Mouse (Mus musculus): ENCODE results near the gene Rab22a. TPM values are rescaled to one million over a fixed set of nuclear protein-coding genes. Genes with fewer than 3 reads are reported as not detected.
A peak's percentile ranks its signal among the peaks of the same experiment; 100 is the strongest.

Gene Rab22a
- polyA plus RNA-seq, 1 experiment from 2014 or later: 25.2 TPM

DNA sequence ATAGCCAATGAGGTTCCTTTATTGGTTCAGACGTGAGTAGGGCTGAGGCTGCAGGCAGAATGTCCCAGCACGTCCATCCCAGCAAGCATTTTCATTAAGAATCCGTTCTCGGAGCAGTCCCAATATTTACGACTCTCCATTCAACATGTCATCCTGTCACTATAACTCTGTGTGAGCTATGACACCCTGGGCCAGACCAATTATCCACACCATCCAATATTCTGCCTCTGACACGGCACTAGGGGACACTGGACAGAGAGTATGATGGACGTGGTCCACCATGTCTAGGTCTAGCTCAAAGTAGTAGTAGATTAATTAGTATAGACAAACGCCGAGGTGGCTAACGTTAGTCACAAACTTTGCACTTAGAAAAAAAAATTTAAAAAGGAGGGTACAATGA, 9.8 kb upstream of the Rab22a start:
- no peak overlapping the region for H3K4me3 ChIP-seq
- WGBS: 88% methylated on average over 10 of the region's 10 CpGs
- H3K9me3 ChIP-seq: peaks cover 4% of the 10 kb centered on the region; the same call in 1 of the 2 replicates
- no peak overlapping the region for H3K27ac ChIP-seq
- peaks cover 23% of the 10 kb centered on the region for H3K36me3 ChIP-seq (replicated peaks)
- no peak for DNase-seq (ENCODE audit: extremely low spot score, low spot score)
- H3K27me3 ChIP-seq (ENCODE audit: poor library complexity, severe bottlenecking): peaks cover 5% of the 10 kb centered on the region; the same call in 1 of the 2 replicates
- no peaks in the 10 kb centered on the region for H3K4me1 ChIP-seq

DNA sequence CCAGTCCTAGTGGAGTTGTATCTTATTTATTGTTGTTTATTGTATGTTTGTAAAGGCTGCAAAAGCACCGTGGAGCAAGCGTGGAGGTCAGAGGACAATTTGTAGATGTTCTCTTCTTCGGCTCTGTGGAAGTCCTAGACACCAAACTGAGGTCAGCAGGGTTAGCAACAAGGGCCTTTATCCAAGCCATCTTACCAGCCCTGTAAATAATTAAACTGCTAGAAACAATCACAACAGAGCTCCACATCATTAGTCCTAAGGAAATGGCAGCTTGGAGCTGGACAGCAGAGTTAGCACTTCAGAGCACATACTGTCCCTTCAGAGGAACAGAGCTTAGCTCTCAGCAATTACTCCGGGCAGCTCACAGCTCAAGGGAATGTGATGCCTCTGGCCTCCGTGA, 6.0 kb upstream of the Rab22a start:
- no peaks in the 10 kb centered on the region for H3K27me3 ChIP-seq (ENCODE audit: poor library complexity, severe bottlenecking)

DNA sequence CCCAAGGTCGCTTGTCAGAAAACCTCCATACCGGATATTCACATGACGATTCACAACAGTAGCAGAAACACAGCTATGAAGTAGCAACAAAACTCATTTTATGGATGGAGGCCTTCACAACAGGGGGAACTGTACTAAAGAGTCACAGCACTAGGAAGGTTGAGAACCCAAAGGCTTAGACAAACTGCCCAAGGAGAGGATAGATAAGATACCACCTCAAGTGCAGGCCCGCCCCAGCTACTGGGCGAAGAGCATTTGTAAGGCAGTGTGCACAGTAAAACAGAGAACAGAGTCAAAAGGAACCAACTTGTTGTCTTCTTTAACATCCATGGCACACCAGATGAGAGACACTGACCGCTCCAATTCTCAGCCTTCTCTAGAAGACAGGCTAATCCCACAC, 1.8 kb upstream of the Rab22a start:
- DNase-seq (ENCODE audit: extremely low spot score, low spot score): no peak
- Histone ChIP-seq H3K27me3 (ENCODE audit: poor library complexity, severe bottlenecking) (no peaks in the 10 kb centered on the region), H3K27ac (no peak overlapping the region), H3K9me3 (no peaks in the 10 kb centered on the region), H3K36me3 (replicated peaks) (peaks cover 20% of the 10 kb centered on the region), H3K4me1 (peaks cover 38% of the 10 kb centered on the region), H3K4me3 (no peak overlapping the region)
- 93% methylated on average over 6 of the region's 6 CpGs for WGBS

More for the DNA sequence above, 6.0 kb upstream of the Rab22a start:
- H3K36me3 ChIP-seq (replicated peaks): peaks cover 14% of the 10 kb centered on the region
- 94% methylated on average over 5 of the region's 5 CpGs for WGBS
- DNase-seq (ENCODE audit: extremely low spot score, low spot score): no peak
- peaks cover 4% of the 10 kb centered on the region; the same call in 1 of the 2 replicates for H3K9me3 ChIP-seq
- no peak overlapping the region for H3K27ac ChIP-seq
- no peak overlapping the region for H3K4me3 ChIP-seq
- peaks cover 21% of the 10 kb centered on the region for H3K4me1 ChIP-seq

DNA sequence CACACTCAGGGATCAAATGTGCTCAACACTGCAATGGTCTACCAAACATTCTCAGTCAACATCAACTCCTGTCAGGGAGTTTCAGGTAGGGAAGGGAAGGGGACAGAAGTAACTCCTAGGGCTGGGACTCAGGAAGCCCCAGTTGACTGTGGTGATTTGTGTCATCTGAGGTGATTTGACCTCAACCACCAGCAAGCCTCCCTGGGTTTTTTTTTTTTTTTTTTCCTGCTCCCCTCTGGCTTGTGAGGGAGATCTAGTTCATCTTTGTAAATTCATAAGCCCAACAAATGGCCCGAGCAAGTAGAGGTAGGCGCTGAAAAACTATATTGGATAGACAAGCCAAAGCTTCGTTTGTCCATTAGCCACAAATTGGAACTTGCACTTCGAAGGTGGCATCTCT, 1.0 kb upstream of the Rab22a start:
- H3K27ac ChIP-seq: peak overlapping the region; percentile 96; the same call in 1 of the 2 replicates
- 86% methylated on average over 4 of the region's 4 CpGs for WGBS
- H3K9me3 ChIP-seq: no peaks in the 10 kb centered on the region
- peaks cover 28% of the 10 kb centered on the region for H3K36me3 ChIP-seq (replicated peaks)
- DNase-seq (ENCODE audit: extremely low spot score, low spot score): no peak
- H3K4me3 ChIP-seq: peak overlapping the region; percentile 97
- peaks cover 38% of the 10 kb centered on the region for H3K4me1 ChIP-seq
- H3K27me3 ChIP-seq (ENCODE audit: poor library complexity, severe bottlenecking): no peaks in the 10 kb centered on the region

DNA sequence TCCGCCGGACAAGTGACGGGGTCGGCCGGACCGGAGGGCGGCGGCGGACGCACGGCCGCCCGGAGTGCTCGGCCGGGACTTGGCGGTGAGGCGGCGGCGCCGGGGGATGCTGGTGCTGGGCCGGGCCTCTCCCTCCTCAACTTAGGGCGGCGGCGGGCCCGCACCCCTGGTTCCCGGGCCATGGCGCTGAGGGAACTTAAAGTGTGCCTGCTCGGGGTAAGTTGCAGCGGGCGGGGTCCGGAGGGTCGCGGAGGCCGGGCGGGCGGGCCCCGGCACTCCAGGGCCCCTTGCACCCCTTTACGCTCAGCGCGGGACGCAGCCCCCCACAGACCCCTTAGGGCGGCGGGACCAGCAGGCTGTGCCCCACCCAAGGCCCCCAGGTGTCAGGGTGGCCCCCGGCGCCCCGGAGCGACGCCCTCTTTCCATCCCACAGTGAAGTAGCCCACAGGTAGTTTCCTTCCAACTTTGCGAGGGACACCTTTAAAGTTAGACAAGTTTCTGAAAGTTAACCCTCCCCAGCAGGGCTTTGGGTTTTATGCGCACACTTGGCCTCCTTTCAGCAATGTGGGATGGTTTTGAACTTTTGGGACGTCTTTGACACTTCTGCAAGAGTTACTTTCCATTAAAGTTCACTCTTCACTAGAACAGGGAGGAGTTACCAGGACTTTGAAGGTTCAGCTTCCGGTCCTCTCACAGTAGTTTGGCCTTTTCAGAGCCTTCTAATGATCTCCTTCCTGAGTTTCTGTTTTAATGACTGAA, 545 bp downstream of the Rab22a start:
- WGBS: 2% methylated on average over 49 of the region's 52 CpGs

DNA sequence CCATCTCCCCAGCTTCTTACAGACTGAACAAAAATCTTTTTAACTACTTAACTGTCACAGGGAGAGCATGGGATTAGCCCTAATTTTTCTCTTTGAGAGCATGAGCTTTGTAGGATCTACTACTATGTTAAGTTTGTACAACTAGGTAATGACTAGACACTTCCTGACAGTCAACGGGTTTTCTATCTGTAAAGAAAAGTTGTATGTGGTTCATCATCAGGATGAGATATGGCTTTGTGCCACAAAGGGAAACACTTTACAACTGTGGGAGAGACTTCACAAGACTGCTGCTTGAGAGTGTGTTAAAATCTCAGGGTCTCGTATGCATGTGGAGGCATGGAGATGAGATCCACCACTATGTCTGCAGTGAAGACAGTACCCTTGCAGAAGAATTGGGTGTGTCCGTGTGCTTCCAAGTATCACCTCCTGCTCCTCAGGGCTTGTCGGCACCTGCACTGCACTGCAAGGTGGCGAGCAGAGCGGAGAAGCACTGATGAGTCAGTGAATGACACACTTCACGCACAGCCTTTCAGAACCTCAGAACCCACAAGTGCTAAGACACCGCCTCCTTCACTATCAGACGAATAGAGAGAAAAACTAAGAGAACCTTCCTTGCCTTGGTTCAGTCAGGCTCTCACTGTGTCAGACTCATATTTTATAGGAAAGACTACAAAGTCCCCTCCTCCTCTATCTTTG, 2.8 kb downstream of the Rab22a start:
- no peak for DNase-seq (ENCODE audit: extremely low spot score, low spot score)
- Histone ChIP-seq H3K27ac (no peak overlapping the region), H3K27me3 (ENCODE audit: poor library complexity, severe bottlenecking) (no peaks in the 10 kb centered on the region), H3K4me1 (peaks cover 29% of the 10 kb centered on the region), H3K36me3 (replicated peaks) (peaks cover 67% of the 10 kb centered on the region), H3K4me3 (no peak overlapping the region), H3K9me3 (no peaks in the 10 kb centered on the region)
- 94% methylated on average over 9 of the region's 9 CpGs for WGBS

More for the DNA sequence above, 545 bp downstream of the Rab22a start:
- DNase-seq (ENCODE audit: extremely low spot score, low spot score): no peak
- no peaks in the 10 kb centered on the region for H3K9me3 ChIP-seq
- H3K27ac ChIP-seq: peak overlapping the region; percentile 96
- H3K36me3 ChIP-seq (replicated peaks): peaks cover 44% of the 10 kb centered on the region
- H3K4me1 ChIP-seq: peaks cover 38% of the 10 kb centered on the region
- peak overlapping the region; percentile 97 for H3K4me3 ChIP-seq
- no peaks in the 10 kb centered on the region for H3K27me3 ChIP-seq (ENCODE audit: poor library complexity, severe bottlenecking)

DNA sequence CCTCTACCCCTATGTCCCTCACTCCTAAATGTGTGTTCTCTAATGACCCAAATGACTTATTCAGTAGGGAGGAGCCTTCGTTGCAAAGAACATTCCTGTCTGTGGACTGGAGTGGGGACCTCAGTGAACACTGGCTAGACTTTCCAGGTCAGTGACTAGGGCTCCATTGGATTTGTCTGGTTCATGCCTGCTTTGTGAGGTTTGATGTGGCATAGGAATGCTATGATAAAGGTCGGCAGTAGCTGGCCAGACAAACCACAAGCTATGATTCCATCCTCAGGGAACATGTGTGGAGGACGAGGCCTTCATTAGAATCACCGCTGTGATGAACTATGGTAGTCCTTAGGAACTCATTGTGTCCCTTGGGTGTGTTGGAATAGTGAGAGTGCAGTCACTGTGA, 5.2 kb downstream of the Rab22a start:
- DNase-seq (ENCODE audit: extremely low spot score, low spot score): no peak
- peaks cover 75% of the 10 kb centered on the region for H3K36me3 ChIP-seq (replicated peaks)
- WGBS: 90% methylated on average over 4 of the region's 4 CpGs
- no peaks in the 10 kb centered on the region for H3K27me3 ChIP-seq (ENCODE audit: poor library complexity, severe bottlenecking)
- peaks cover 12% of the 10 kb centered on the region for H3K4me1 ChIP-seq
- no peak overlapping the region for H3K4me3 ChIP-seq
- no peaks in the 10 kb centered on the region for H3K9me3 ChIP-seq
- no peak overlapping the region for H3K27ac ChIP-seq

DNA sequence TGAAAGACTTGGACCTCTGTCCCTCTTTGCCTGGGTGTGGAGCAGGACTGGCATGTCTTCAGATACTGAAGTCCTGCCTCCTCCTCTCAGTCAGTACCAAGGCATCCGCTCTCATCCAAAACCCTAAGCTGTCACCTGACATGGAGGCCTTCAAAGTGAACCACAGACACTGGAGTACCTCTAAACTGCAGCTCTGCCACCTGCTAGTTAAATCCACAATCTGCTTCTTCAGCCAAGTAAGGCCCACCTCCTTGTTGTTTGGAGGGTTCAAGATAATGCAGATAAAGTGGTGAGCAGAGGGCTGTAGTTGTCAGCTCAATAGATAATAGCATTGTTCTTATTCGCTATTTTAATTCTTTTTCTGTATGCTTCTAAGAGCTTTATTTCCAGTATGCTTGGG, 5.7 kb downstream of the Rab22a start:
- DNase-seq (ENCODE audit: extremely low spot score, low spot score): no peak
- Histone ChIP-seq H3K4me3 (no peak overlapping the region), H3K4me1 (peaks cover 10% of the 10 kb centered on the region), H3K27me3 (ENCODE audit: poor library complexity, severe bottlenecking) (no peaks in the 10 kb centered on the region), H3K27ac (no peak overlapping the region), H3K9me3 (no peaks in the 10 kb centered on the region), H3K36me3 (replicated peaks) (peaks cover 76% of the 10 kb centered on the region)
- WGBS: 93% methylated on average over 2 of the region's 2 CpGs

DNA sequence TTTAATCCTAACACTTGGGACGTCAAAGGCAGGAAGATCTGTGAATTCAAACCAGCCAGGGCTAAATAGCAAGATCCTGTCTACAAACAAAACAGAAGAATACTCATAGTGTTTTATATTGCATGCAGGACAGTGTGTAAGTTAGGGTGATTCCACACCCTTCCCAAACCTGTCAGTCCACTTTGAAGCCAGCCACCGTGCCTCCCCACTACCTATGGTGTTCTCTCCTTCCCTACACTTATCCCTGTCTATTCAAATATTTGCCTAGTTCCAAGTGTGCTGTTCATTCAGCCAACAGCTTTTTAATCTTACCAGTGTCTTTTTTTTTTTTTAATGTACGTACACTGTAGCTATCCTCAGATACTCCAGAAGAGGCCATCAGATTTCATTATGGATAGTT, 7.3 kb downstream of the Rab22a start:
- Histone ChIP-seq H3K9me3 (no peaks in the 10 kb centered on the region), H3K27ac (no peak overlapping the region), H3K4me1 (0 out of 2 replicates have a peak, but pooled peaks cover 1% of the 10 kb centered on the region), H3K4me3 (no peak overlapping the region), H3K36me3 (replicated peaks) (peaks cover 76% of the 10 kb centered on the region), H3K27me3 (ENCODE audit: poor library complexity, severe bottlenecking) (no peaks in the 10 kb centered on the region)
- DNase-seq (ENCODE audit: extremely low spot score, low spot score): no peak
- 92% methylated on average over 3 of the region's 3 CpGs for WGBS

DNA sequence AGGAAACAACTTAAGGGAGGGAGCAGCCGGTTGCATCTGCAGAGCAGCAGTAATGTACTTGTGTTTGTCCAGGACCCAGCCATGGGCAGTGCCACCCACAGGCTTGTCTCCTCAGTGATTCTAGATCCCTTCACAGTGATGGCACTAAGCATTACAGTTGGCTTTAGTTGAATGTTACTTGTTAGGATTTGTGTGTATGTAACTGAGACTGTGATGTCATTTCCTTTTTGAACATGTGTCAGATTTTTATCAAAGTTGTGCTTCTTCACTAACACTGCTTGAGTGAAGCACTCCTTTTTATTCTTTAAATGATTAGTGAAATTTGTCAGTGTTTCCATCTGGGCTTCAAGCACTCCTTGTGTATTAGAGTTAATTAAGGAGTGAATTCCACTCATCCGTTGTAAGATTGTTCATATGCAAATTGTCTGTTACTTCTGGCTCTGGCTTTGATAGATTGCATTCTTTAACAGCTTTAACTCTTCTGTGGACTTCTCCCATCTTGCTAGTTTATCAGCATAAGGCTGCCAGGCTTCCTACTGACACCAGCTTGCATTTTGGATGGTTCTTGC, 12.9 kb downstream of the Rab22a start:
- Histone ChIP-seq H3K4me1 (peaks cover 6% of the 10 kb centered on the region; the same call in 1 of the 2 replicates), H3K36me3 (replicated peaks) (peaks cover 49% of the 10 kb centered on the region), H3K4me3 (no peak overlapping the region), H3K9me3 (no peaks in the 10 kb centered on the region), H3K27me3 (ENCODE audit: poor library complexity, severe bottlenecking) (no peaks in the 10 kb centered on the region), H3K27ac (no peak overlapping the region)
- no peak for DNase-seq (ENCODE audit: extremely low spot score, low spot score)
- 81% methylated on average over 2 of the region's 2 CpGs for WGBS

DNA sequence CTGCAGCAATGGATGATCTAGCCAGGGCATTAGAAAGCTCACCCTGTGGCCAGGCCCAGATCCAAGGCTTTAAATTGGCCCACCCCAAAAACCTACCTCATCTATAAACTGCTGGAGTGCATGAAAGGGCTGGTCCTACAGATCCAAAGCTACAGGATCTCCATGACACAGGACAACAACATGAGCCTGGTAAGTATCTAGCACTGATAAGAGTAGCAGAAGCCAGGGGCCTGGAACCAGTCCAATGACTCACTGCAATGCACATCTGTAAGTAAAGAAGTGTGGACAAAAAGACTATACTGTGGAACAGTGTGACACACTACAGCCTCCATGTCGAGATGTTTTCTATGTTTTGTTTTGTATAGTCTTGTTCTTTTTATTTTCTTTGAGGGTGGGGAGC, 13.9 kb downstream of the Rab22a start:
- H3K27me3 ChIP-seq (ENCODE audit: poor library complexity, severe bottlenecking): no peaks in the 10 kb centered on the region
- H3K27ac ChIP-seq: no peak overlapping the region
- DNase-seq (ENCODE audit: extremely low spot score, low spot score): no peak
- H3K4me3 ChIP-seq: no peak overlapping the region
- H3K9me3 ChIP-seq: no peaks in the 10 kb centered on the region
- H3K36me3 ChIP-seq (replicated peaks): peaks cover 46% of the 10 kb centered on the region
- peaks cover 6% of the 10 kb centered on the region; the same call in 1 of the 2 replicates for H3K4me1 ChIP-seq
- WGBS: 90% methylated on average over 1 of the region's 1 CpGs

DNA sequence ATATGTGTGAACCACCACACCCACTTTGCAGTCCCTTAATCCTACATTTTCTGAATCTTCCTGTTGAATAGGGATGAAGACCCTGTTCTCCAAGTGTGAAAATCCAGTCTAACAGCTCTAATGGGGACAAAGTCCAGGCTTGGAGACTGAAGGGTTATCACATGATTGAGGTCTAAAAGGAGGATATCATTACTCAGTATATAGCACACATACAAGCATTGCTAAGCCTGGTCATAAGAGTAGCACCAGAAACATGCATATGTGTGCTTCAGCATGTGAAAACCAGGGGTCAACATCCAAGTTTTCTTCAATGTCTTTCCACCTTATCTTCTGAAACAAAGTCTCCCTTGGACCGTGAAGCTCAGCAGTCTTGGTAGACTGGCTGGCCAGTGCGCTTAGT, 19.0 kb downstream of the Rab22a start:
- Histone ChIP-seq H3K27me3 (ENCODE audit: poor library complexity, severe bottlenecking) (no peaks in the 10 kb centered on the region), H3K36me3 (replicated peaks) (peaks cover 36% of the 10 kb centered on the region), H3K4me3 (no peak overlapping the region), H3K4me1 (peaks cover 5% of the 10 kb centered on the region; the same call in 1 of the 2 replicates), H3K9me3 (no peaks in the 10 kb centered on the region), H3K27ac (no peak overlapping the region)
- DNase-seq (ENCODE audit: extremely low spot score, low spot score): no peak
- WGBS: 96% methylated on average over 2 of the region's 2 CpGs

DNA sequence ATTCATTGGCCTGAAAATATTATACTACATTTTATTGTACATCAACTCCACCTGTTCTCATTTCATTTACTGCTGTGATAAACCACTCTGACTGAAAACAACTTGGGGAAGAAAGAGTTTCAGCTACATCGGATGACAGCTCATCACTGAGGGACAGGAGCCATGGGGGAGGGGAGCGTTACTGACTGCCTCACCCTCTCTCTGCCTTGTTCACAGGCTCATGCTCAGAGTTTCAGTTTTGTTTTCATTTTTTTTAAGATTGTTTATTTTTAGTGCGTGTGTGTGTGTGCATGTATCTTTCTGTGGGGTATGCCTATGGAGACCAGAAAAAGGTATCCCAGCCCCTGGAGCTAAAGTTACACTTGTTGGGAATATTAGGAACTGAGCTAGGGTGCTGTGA, 19.7 kb downstream of the Rab22a start:
- Histone ChIP-seq H3K9me3 (no peaks in the 10 kb centered on the region), H3K4me1 (peaks cover 5% of the 10 kb centered on the region; the same call in 1 of the 2 replicates), H3K27ac (no peak overlapping the region), H3K27me3 (ENCODE audit: poor library complexity, severe bottlenecking) (no peaks in the 10 kb centered on the region), H3K4me3 (no peak overlapping the region), H3K36me3 (replicated peaks) (peaks cover 36% of the 10 kb centered on the region)
- 83% methylated on average over 3 of the region's 3 CpGs for WGBS
- no peak for DNase-seq (ENCODE audit: extremely low spot score, low spot score)
